Mouse (Mus musculus) stomach, postnatal 0 days (tissue): ENCODE results near the gene Oprl1. TPM values are rescaled to one million over a fixed set of nuclear protein-coding genes. Genes with fewer than 3 reads are reported as not detected.

Experiments used
- ATAC-seq: fragments of 200-750 bp; cut with Nextera tagmentation; 2 replicates; pipeline ENCODE4 v1.8.0; 2017; ENCODE audit not compliant: low FRiP score, low TSS enrichment
- DNase-seq: peaks from one replicate; pipeline ENCODE4 v3.0.0-alpha.2; 2016; ENCODE audit warnings: low spot score
- H3K27ac ChIP-seq: fragments of 300-500 bp; sonication (generic); replicated peaks from 2 replicates; pipeline ENCODE4 v1.5.1; 2014; ENCODE audit warnings: mild to moderate bottlenecking, control low read depth
- H3K27me3 ChIP-seq: fragments of 300-500 bp; sonication (generic); 2 replicates; pipeline ENCODE4 v1.6.1; 2014; ENCODE audit warnings: low read length; ENCODE audit not compliant: control insufficient read depth, insufficient read depth
- H3K36me3 ChIP-seq: fragments of 300-500 bp; sonication (generic); 2 replicates; pipeline ENCODE4 v1.6.1; 2014; ENCODE audit warnings: low read length, mixed read lengths; ENCODE audit not compliant: control insufficient read depth, insufficient read depth
- H3K4me1 ChIP-seq: fragments of 300-500 bp; sonication (generic); replicated peaks from 2 replicates; pipeline ENCODE4 v1.6.1; 2014; ENCODE audit warnings: antibody characterized with exemption; ENCODE audit not compliant: control insufficient read depth, insufficient read depth
- H3K4me2 ChIP-seq: fragments of 300-500 bp; sonication (generic); replicated peaks from 2 replicates; pipeline ENCODE4 v1.6.1; 2014; ENCODE audit warnings: low read depth, mild to moderate bottlenecking, control low read depth, moderate library complexity
- H3K4me3 ChIP-seq: fragments of 300-500 bp; sonication (generic); 2 replicates; pipeline ENCODE4 v1.5.1; 2014; ENCODE audit warnings: low read depth, low read length, control low read depth
- H3K9ac ChIP-seq: fragments of 300-500 bp; sonication (generic); 2 replicates; pipeline ENCODE4 v1.6.1; 2014; ENCODE audit warnings: mild to moderate bottlenecking, low read length, control low read depth, mixed read lengths
- H3K9me3 ChIP-seq: fragments of 300-500 bp; sonication (generic); 2 replicates; pipeline ENCODE4 v1.6.1; 2016; ENCODE audit warnings: low read length; ENCODE audit not compliant: control insufficient read depth
- CTCF ChIP-seq: IDR thresholded peaks from 2 replicates; pipeline ENCODE4 v1.5.1; 2016; ENCODE audit warnings: antibody characterized with exemption, low read depth, mild to moderate bottlenecking, moderate library complexity
- EP300 ChIP-seq: optimal IDR thresholded peaks from 2 replicates; pipeline ENCODE3; 2016; ENCODE audit warnings: antibody characterized with exemption
- WGBS: fragments of 180-500 bp; shearing (Covaris S2); extraction: QIAGEN DNeasy Blood & Tissue Kit; methylation state at CpG from one replicate; pipeline ENCODE4 v1.1.7; 2014; 5-methylcytosine and 5-hydroxymethylcytosine counted together
- polyA plus RNA-seq: library from polyadenylated mRNA; unstranded; fragments of >200 nt; fragmentation: Nextera tagmentation; extraction: Ambion mirVana; gene quantifications from 2 replicates; pipeline ENCODE4 v1.2.1, GENCODE M21; 2015

Gene Oprl1
- polyA plus RNA-seq, 1 experiment from 2014 or later: 0.52 TPM

GRCm38 (mm10) chr2:181693339-181694280 is 21.2 kb upstream of the Oprl1 start, which contains the start of gene Rgs19:
Rgs19 (minus strand) TSS chr2:181693977.
- H3K9me3 ChIP-seq: no peaks in the 10 kb centered on the region
- no peaks in the 10 kb centered on the region for H3K27me3 ChIP-seq
- H3K36me3 ChIP-seq: 0 out of 2 replicates have a peak, but pooled peaks cover 3% of the 10 kb centered on the region
- H3K4me3 ChIP-seq: peak within 1 kb of the TSS; percentile 61
- 0 out of 2 replicates have a peak within 1 kb of the TSS, but pooled peaks have one; percentile 31 for H3K27ac ChIP-seq
- peak within 1 kb of the TSS; percentile 62 for H3K9ac ChIP-seq
- ATAC-seq: peak; percentile 81
- H3K4me1 ChIP-seq: peaks cover 2% of the 10 kb centered on the region; the same call in 1 of the 2 replicates
- no peak for TF ChIP-seq EP300
- TF ChIP-seq CTCF: no peak
- peak; percentile 78 for DNase-seq
- under 1% methylated on average over 73 of the region's 75 CpGs for WGBS
- H3K4me2 ChIP-seq: peak within 1 kb of the TSS; percentile 95

- no peak overlapping the region for H3K9ac ChIP-seq
- H3K27ac ChIP-seq: no peak overlapping the region
- peak; percentile 11 for DNase-seq
- H3K9me3 ChIP-seq: no peaks in the 10 kb centered on the region
- no peaks in the 10 kb centered on the region for H3K27me3 ChIP-seq
- 87% methylated on average over 3 of the region's 3 CpGs for WGBS
- no peak for ATAC-seq
- TF ChIP-seq EP300 (no peak), CTCF (no peak)
- no peak overlapping the region for H3K4me2 ChIP-seq
- H3K4me3 ChIP-seq: no peak overlapping the region
- H3K36me3 ChIP-seq: no peaks in the 10 kb centered on the region
- H3K4me1 ChIP-seq: peaks cover 2% of the 10 kb centered on the region; the same call in 1 of the 2 replicates
These were observed 20.2 kb upstream of the Oprl1 start for GRCm38 (mm10) chr2:181694581-181694980.

GRCm38 (mm10) chr2:181695776-181696175 is 19.0 kb upstream of the Oprl1 start:
- H3K9ac ChIP-seq: no peak overlapping the region
- peaks cover 2% of the 10 kb centered on the region; the same call in 1 of the 2 replicates for H3K4me1 ChIP-seq
- ATAC-seq (no peak), DNase-seq (peak; percentile 10)
- TF ChIP-seq CTCF: no peak
- TF ChIP-seq EP300: no peak
- no peak overlapping the region for H3K4me2 ChIP-seq
- H3K36me3 ChIP-seq: no peaks in the 10 kb centered on the region
- no peaks in the 10 kb centered on the region for H3K9me3 ChIP-seq
- H3K4me3 ChIP-seq: no peak overlapping the region
- 72% methylated on average over 1 of the region's 1 CpGs for WGBS
- no peak overlapping the region for H3K27ac ChIP-seq
- no peaks in the 10 kb centered on the region for H3K27me3 ChIP-seq

GRCm38 (mm10) chr2:181696801-181697420 is 17.9 kb upstream of the Oprl1 start:
- ATAC-seq (no peak), DNase-seq (peak; percentile 8)
- H3K4me2 ChIP-seq: no peak overlapping the region
- no peaks in the 10 kb centered on the region for H3K27me3 ChIP-seq
- H3K9ac ChIP-seq: no peak overlapping the region
- H3K4me3 ChIP-seq: no peak overlapping the region
- H3K27ac ChIP-seq: no peak overlapping the region
- WGBS: 76% methylated on average over 33 of the region's 33 CpGs
- TF ChIP-seq CTCF (no peak), EP300 (no peak)
- no peaks in the 10 kb centered on the region for H3K36me3 ChIP-seq
- H3K4me1 ChIP-seq: peaks cover 2% of the 10 kb centered on the region; the same call in 1 of the 2 replicates
- no peaks in the 10 kb centered on the region for H3K9me3 ChIP-seq

GRCm38 (mm10) chr2:181698241-181698640 is 16.6 kb upstream of the Oprl1 start, which contains the start of gene Lkaaear1:
Lkaaear1 (minus strand) TSS chr2:181698442.
- Histone ChIP-seq H3K9me3 (no peaks in the 10 kb centered on the region), H3K36me3 (no peaks in the 10 kb centered on the region), H3K27ac (no peak within 1 kb of the TSS), H3K4me3 (no peak within 1 kb of the TSS), H3K9ac (no peak within 1 kb of the TSS), H3K27me3 (no peaks in the 10 kb centered on the region), H3K4me2 (no peak within 1 kb of the TSS), H3K4me1 (no peaks in the 10 kb centered on the region)
- DNase-seq: peak; percentile 12
- TF ChIP-seq EP300: no peak
- no peak for TF ChIP-seq CTCF
- no peak for ATAC-seq
- 52% methylated on average over 5 of the region's 5 CpGs for WGBS
